ENCODE assay signal across 8 mouse cellular contexts in genomic region chr12:105685001-105685691, GRCm38 (mm10). TPM values are rescaled to one million over a fixed set of nuclear protein-coding genes. Genes with fewer than 3 reads are reported as not detected.
DNase-seq lines count a peak whose midpoint lies in the region; ATAC-seq and TF ChIP-seq lines count a peak whose summit lies in the region.

Gene Atg2b, minus strand, starts transcription at chr12:105685211.

- peak; percentile 91 for ATAC-seq in forebrain, embryonic 15.5 days (replicated peaks)
- peak; percentile 92 for ATAC-seq in neutrophil, adult 5-6 weeks (ENCODE audit: extremely low read depth, insufficient number of reproducible peaks, low FRiP score, poor library complexity, severe bottlenecking)

- H3K4me1 ChIP-seq in ES-E14 (ENCODE audit: control insufficient read depth in 2 of 2, insufficient read depth in 2 of 2, low read length in 2 of 2, poor library complexity in 1 of 2), result no peaks in the 10 kb centered on the region; a peak in 2 of 4 replicates
- H3K4me1 ChIP-seq in forebrain, embryonic 15.5 days, result peaks cover 40% of the 10 kb centered on the region
- H3K4me1 ChIP-seq in lung, adult 2 months (ENCODE audit: control insufficient read depth, insufficient read depth, low read length), result peaks cover 5% of the 10 kb centered on the region; the same call in 1 of the 2 replicates

- no peaks in the 10 kb centered on the region for H3K27me3 ChIP-seq in forebrain, embryonic 15.5 days

- H3K4me2 ChIP-seq in forebrain, embryonic 15.5 days (replicated peaks), result peak within 1 kb of the TSS; percentile 91

- no peak for TF ChIP-seq CTCF in lung, adult 2 months (IDR thresholded peaks at IDR 0.05; ENCODE audit: insufficient read depth, low read length)

- H3K9me3 ChIP-seq in ES-E14 (ENCODE audit: control insufficient read depth, insufficient read depth, low read depth, low read length), result no peaks in the 10 kb centered on the region
- H3K9me3 ChIP-seq in forebrain, embryonic 15.5 days, result no peaks in the 10 kb centered on the region

- TF ChIP-seq POLR2A in lung, adult 2 months (IDR thresholded peaks at IDR 0.05; ENCODE audit: borderline replicate concordance, extremely low read depth, low read depth, low read length), result peak; percentile 54; the same call in 1 of the 2 replicates

- peak within 1 kb of the TSS; percentile 93 for H3K9ac ChIP-seq in ES-E14 (ENCODE audit: insufficient read depth, low read depth, low read length, poor library complexity, severe bottlenecking)
- H3K9ac ChIP-seq in forebrain, embryonic 15.5 days (replicated peaks), result peak within 1 kb of the TSS; percentile 80

- peak within 1 kb of the TSS; percentile 68 for H3K27ac ChIP-seq in ES-E14 (ENCODE audit: insufficient read depth, low read depth, low read length, poor library complexity, severe bottlenecking)
- peak within 1 kb of the TSS; percentile 94 for H3K27ac ChIP-seq in forebrain, embryonic 15.5 days (replicated peaks)

- intact Hi-C loops in heart, postnatal 25 days (cut with DNase I), result loop anchor here (2.0 to 10.0 kb wide), 2 partner anchors 100 to 330 kb away; partner anchors contain the start of genes Papola and Vrk1

- peak within 1 kb of the TSS; percentile 88 to 99 for H3K4me3 ChIP-seq in ES-E14 (ENCODE audit: insufficient read depth in 1 of 2, low read depth in 1 of 2, low read length in 2 of 2, poor library complexity in 1 of 2, severe bottlenecking in 1 of 2)
- H3K4me3 ChIP-seq in forebrain, embryonic 15.5 days, result peak within 1 kb of the TSS; percentile 86
- H3K4me3 ChIP-seq in lung, adult 2 months (replicated peaks; ENCODE audit: extremely low read depth, low read depth, low read length), result peak within 1 kb of the TSS; percentile 80

- in situ Hi-C loops in ES-E14 (cut with MboI; ENCODE audit: low sequenced_read_pairs in 2 of 2, unreplicated experiment in 2 of 2), result no loop called here

- peak; percentile 96 for DNase-seq in ES-E14 (ENCODE audit: low read depth, low spot score)
- peak; percentile 95 for DNase-seq in cerebellum, adult 11-12 months
- peak; percentile 90 for DNase-seq in heart, postnatal 25 days (ENCODE audit: low spot score)
- peak; percentile 94 to 98 for DNase-seq in layer of hippocampus, adult 18-20 months (ENCODE audit: low spot score in 2 of 2)
- peak; percentile 94 for DNase-seq in lung, adult 2 months
- DNase-seq in thymus, adult 18-20 months, result peak; percentile 87 to 92

- WGBS in forebrain, embryonic 15.5 days, result under 1% methylated on average over 73 of the region's 73 CpGs
- under 1% methylated on average over 73 of the region's 73 CpGs for WGBS in lung, adult 2 months

- peaks cover 2% of the 10 kb centered on the region; the same call in 1 of the 2 replicates for H3K36me3 ChIP-seq in ES-E14 (ENCODE audit: control insufficient read depth, insufficient read depth, low read length, poor library complexity, severe bottlenecking)
- H3K36me3 ChIP-seq in forebrain, embryonic 15.5 days, result peaks cover 13% of the 10 kb centered on the region

TF ChIP-seq in ES-E14, 5 proteins besides CTCF, POLR2A, EP300 and RAD21:
- TF ChIP-seq HCFC1 (IDR thresholded peaks at IDR 0.05; ENCODE audit: borderline replicate concordance, insufficient read depth, low read length) (peak; percentile 68; the same call in 1 of the 2 replicates), MAFK (IDR thresholded peaks at IDR 0.05; ENCODE audit: insufficient read depth, low read depth, low read length) (no peak), ZC3H11A (IDR thresholded peaks at IDR 0.05; ENCODE audit: borderline replicate concordance, low read depth, low read length) (no peak), CHD2 (IDR thresholded peaks at IDR 0.05; ENCODE audit: low read depth, low read length) (0 out of 2 replicates have a peak, but pooled peaks have one; percentile 29), ZNF384 (IDR thresholded peaks at IDR 0.05; ENCODE audit: low read depth, low read length) (no peak)

RNA-seq across cellular contexts. Expression of gene Atg2b, which starts in this region (rescaled TPM):
- total RNA-seq in ES-E14 (2012; rRNA removed), result 25.2 and 30.9 TPM in 2 replicates
- polyA plus RNA-seq in forebrain, embryonic 15.5 days (2015; fragmentation: Nextera tagmentation; extraction: Ambion mirVana), result 15.5 and 16.6 TPM in 2 replicates
- 10 to 100 TPM; 17.0 to 18.8 TPM for total RNA-seq in heart, postnatal 25 days (2021)
- total RNA-seq in layer of hippocampus, adult 18-20 months (2021), result 10 to 100 TPM; 45.4 to 46.0 TPM
- polyA plus RNA-seq in lung, adult 2 months (2012; rRNA removed), result 11.1 and 12.6 TPM in 2 replicates
- 32.5 and 36.0 TPM in 2 replicates for total RNA-seq in neutrophil, adult 5-6 weeks (2017)

Comparison
In these comparisons a context has a peak if more than half of its experiments do, and no peak if none do; other contexts are left out.
1. Peak in every context shown above with its lines: DNase-seq, ATAC-seq, H3K4me3 ChIP-seq and H3K27ac ChIP-seq.